ENCODE assay signal across 25 mouse cellular contexts in the genomic region with DNA sequence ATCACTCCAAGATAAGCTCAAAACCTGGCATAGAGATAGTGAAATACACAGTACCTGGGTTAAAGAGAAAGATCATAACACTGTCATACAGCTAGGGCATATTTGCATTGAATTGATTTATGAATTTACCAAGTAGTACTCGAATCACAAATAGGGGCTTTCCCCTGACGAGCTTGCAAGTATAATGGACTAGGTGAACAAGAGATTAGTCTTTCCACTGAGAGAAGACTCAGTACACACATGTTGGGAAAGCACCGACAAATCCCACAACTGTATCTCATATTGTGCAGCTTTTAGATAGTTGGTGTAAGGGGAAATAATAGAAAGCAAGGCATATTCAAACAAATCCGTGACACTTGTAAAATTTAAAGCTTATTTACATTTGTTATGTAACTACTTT. TPM values are rescaled to one million over a fixed set of nuclear protein-coding genes. Genes with fewer than 3 reads are reported as not detected.
A peak's percentile ranks its signal among the peaks of the same experiment; 100 is the strongest.
DNase-seq lines count a peak whose midpoint lies in the region; ATAC-seq and TF ChIP-seq lines count a peak whose summit lies in the region.
"Had no signal": no experiment of that assay in that cellular context is flagged by ENCODE, and none has a peak within 500 bp of the region (broad histone marks: within the 10 kb centered on the region; RNA-seq: fewer than 3 reads in every experiment).

No protein-coding gene starts in this region.

- H3K79me2 ChIP-seq in CH12.LX (replicated peaks; ENCODE audit: control insufficient read depth, extremely low read depth, insufficient read depth, poor library complexity, severe bottlenecking), result no peaks in the 10 kb centered on the region

- 87% methylated on average over 4 of the region's 4 CpGs for WGBS in kidney, embryonic 14.5 days
- WGBS in forebrain, embryonic 13.5 days, result 91% methylated on average over 4 of the region's 4 CpGs

- no peak overlapping the region for H3K27ac ChIP-seq in CH12.LX (ENCODE audit: insufficient read depth, low read depth)
- no peak overlapping the region for H3K27ac ChIP-seq in kidney, embryonic 14.5 days (ENCODE audit: low read depth, low read length)
- H3K27ac ChIP-seq in forebrain, embryonic 13.5 days, result no peak overlapping the region
- H3K27ac ChIP-seq: embryonic facial prominence, embryonic 10.5 days; embryonic facial prominence, embryonic 12.5 days had no signal

- ATAC-seq in CD4-positive, CD25-positive, alpha-beta regulatory T cell, adult 4 months, result peak; percentile 61
- ATAC-seq in kidney, embryonic 14.5 days (ENCODE audit: low FRiP score, low TSS enrichment), result no peak
- no peak for ATAC-seq in forebrain, embryonic 13.5 days
- ATAC-seq: forebrain, embryonic 14.5 days; forebrain, embryonic 16.5 days had no signal

- in situ Hi-C loops in CH12.LX (cut with MboI; ENCODE audit: low pct_ligation_motif_present, low pct_unique_long_range_greater_than_20kb, low sequenced_read_pairs), result no loop called here

- no peaks in the 10 kb centered on the region for H3K27me3 ChIP-seq in CH12.LX (replicated peaks)
- no peaks in the 10 kb centered on the region for H3K27me3 ChIP-seq in kidney, embryonic 14.5 days (ENCODE audit: control insufficient read depth, insufficient read depth, low read length)
- no peaks in the 10 kb centered on the region for H3K27me3 ChIP-seq in forebrain, embryonic 13.5 days
- H3K27me3 ChIP-seq: embryonic facial prominence, embryonic 12.5 days had no signal

- no peak for TF ChIP-seq CTCF in CH12.LX (conservative IDR thresholded peaks at IDR 0.05 in 1 of 2, IDR thresholded peaks at IDR 0.05 in 1 of 2; ENCODE audit: low read depth in 2 of 2, low read length in 2 of 2)

- no peak overlapping the region for H3K4me2 ChIP-seq in CH12.LX (ENCODE audit: insufficient read depth, low read depth, poor library complexity, severe bottlenecking)
- H3K4me2 ChIP-seq in kidney, embryonic 14.5 days (replicated peaks; ENCODE audit: low read depth, low read length), result no peak overlapping the region
- H3K4me2 ChIP-seq in forebrain, embryonic 13.5 days, result no peak overlapping the region
- H3K4me2 ChIP-seq: embryonic facial prominence, embryonic 12.5 days had no signal

- dilution Hi-C loops in CH12.LX (cut with MboI; ENCODE audit: extremely low pct_ligation_motif_present, extremely low pct_unique_long_range_greater_than_20kb, low sequenced_read_pairs), result no loop called here

- no peak for TF ChIP-seq POLR2A in CH12.LX (IDR thresholded peaks at IDR 0.05; ENCODE audit: low read depth, low read length)

- peaks cover 2% of the 10 kb centered on the region for H3K9me3 ChIP-seq in CH12.LX (replicated peaks; ENCODE audit: low read length)
- H3K9me3 ChIP-seq in kidney, embryonic 14.5 days (ENCODE audit: control insufficient read depth, low read length), result no peaks in the 10 kb centered on the region
- H3K9me3 ChIP-seq in forebrain, embryonic 13.5 days (replicated peaks), result no peaks in the 10 kb centered on the region; the same call in 1 of the 2 replicates

- peak; percentile 81 for DNase-seq in CH12.LX (ENCODE audit: extremely low read depth)
- DNase-seq in induced T-regulatory cell, adult 2 months (ENCODE audit: low read depth), result peak; percentile 21
- no peak for DNase-seq in lung, postnatal 4 days
- DNase-seq: adrenal gland, adult 8-10 months; adrenal gland, postnatal 14 days; adrenal gland, postnatal 36 days; cerebellum, adult 11-12 months; cerebellum, adult 2 months; cerebellum, adult 9-10 months; cerebellum, postnatal 10 days; cerebellum, postnatal 25 days had no signal

- TF ChIP-seq EP300 in CH12.LX (IDR thresholded peaks at IDR 0.05; ENCODE audit: low read length), result peak; percentile 77

- no peaks in the 10 kb centered on the region for H3K36me3 ChIP-seq in CH12.LX (replicated peaks in 1 of 2; ENCODE audit: control insufficient read depth in 1 of 2, insufficient read depth in 1 of 2, low read length in 1 of 2)
- no peaks in the 10 kb centered on the region for H3K36me3 ChIP-seq in kidney, embryonic 14.5 days (ENCODE audit: control insufficient read depth, insufficient read depth, low read length)
- no peaks in the 10 kb centered on the region for H3K36me3 ChIP-seq in forebrain, embryonic 13.5 days (ENCODE audit: poor library complexity, severe bottlenecking)
- H3K36me3 ChIP-seq: embryonic facial prominence, embryonic 10.5 days; embryonic facial prominence, embryonic 12.5 days had no signal

- no peak overlapping the region for H3K4me3 ChIP-seq in CH12.LX (replicated peaks in 1 of 3; ENCODE audit: low read depth in 2 of 3, low read length in 2 of 3, poor library complexity in 1 of 3)
- H3K4me3 ChIP-seq in kidney, embryonic 14.5 days (ENCODE audit: low read length), result no peak overlapping the region
- H3K4me3 ChIP-seq in forebrain, embryonic 13.5 days, result no peak overlapping the region
- H3K4me3 ChIP-seq: embryonic facial prominence, embryonic 10.5 days; embryonic facial prominence, embryonic 12.5 days had no signal

- H3K9ac ChIP-seq in CH12.LX (ENCODE audit: insufficient read depth, low read depth), result no peak overlapping the region
- no peak overlapping the region for H3K9ac ChIP-seq in kidney, embryonic 14.5 days (ENCODE audit: low read depth, low read length)
- no peak overlapping the region for H3K9ac ChIP-seq in forebrain, embryonic 13.5 days
- H3K9ac ChIP-seq: embryonic facial prominence, embryonic 12.5 days had no signal

- no peak; the same call in 1 of the 2 replicates for TF ChIP-seq RAD21 in CH12.LX (IDR thresholded peaks at IDR 0.05; ENCODE audit: low read depth, low read length)

- H3K4me1 ChIP-seq in CH12.LX (ENCODE audit: control insufficient read depth in 1 of 2, insufficient read depth in 2 of 2), result peaks cover 4 to 12% of the 10 kb centered on the region in 2 experiments
- no peaks in the 10 kb centered on the region for H3K4me1 ChIP-seq in kidney, embryonic 14.5 days (ENCODE audit: control insufficient read depth, insufficient read depth, low read length)
- H3K4me1 ChIP-seq in forebrain, embryonic 13.5 days, result no peaks in the 10 kb centered on the region
- H3K4me1 ChIP-seq: embryonic facial prominence, embryonic 10.5 days; embryonic facial prominence, embryonic 12.5 days had no signal

TF ChIP-seq in CH12.LX, 34 proteins besides CTCF, POLR2A, EP300 and RAD21 (continues in another document):
- TF ChIP-seq ETS1 (conservative IDR thresholded peaks at IDR 0.05; ENCODE audit: low read depth, low read length) (peak; percentile 60), IRF4 (IDR thresholded peaks at IDR 0.05; ENCODE audit: low read depth, low read length) (peak; percentile 88), ZKSCAN1 (IDR thresholded peaks at IDR 0.05; ENCODE audit: borderline replicate concordance, low read depth, low read length) (no peak), SIN3A (IDR thresholded peaks at IDR 0.05; ENCODE audit: low read length) (no peak), MAFK (IDR thresholded peaks at IDR 0.05; ENCODE audit: insufficient replicate concordance, low read length) (0 out of 2 replicates have a peak, but pooled peaks have one; percentile 47), HCFC1 (IDR thresholded peaks at IDR 0.05; ENCODE audit: low read depth, low read length) (no peak), CHD1 (IDR thresholded peaks at IDR 0.05; ENCODE audit: low read depth, low read length) (no peak), JUN (IDR thresholded peaks at IDR 0.05; ENCODE audit: insufficient read depth, low read depth, low read length) (peak; percentile 28; the same call in 1 of the 2 replicates), MYC (IDR thresholded peaks at IDR 0.05; ENCODE audit: low read depth, low read length) (peak; percentile 71; the same call in 1 of the 2 replicates), BHLHE40 (IDR thresholded peaks at IDR 0.05; ENCODE audit: low read depth, low read length) (peak; percentile 39), PAX5 (IDR thresholded peaks at IDR 0.05; ENCODE audit: low read length) (no peak), MEF2A (IDR thresholded peaks at IDR 0.05; ENCODE audit: borderline replicate concordance, low read depth, low read length) (peak; percentile 54; the same call in 1 of the 2 replicates), NELFE (IDR thresholded peaks at IDR 0.05; ENCODE audit: low read depth, low read length) (no peak), E2F4 (IDR thresholded peaks at IDR 0.05; ENCODE audit: insufficient replicate concordance, low read depth, low read length) (no peak), RCOR1 (conservative IDR thresholded peaks at IDR 0.05; ENCODE audit: low read depth, low read length) (peak; percentile 73; the same call in 1 of the 2 replicates)

RNA-seq across cellular contexts. Expression of a gene that starts 8.4 kb away (rescaled TPM):
- polyA plus RNA-seq in CD4-positive, CD25-positive, alpha-beta regulatory T cell, adult 4 months (2017; shearing (Covaris generic)), result not detected
- total RNA-seq in CH12.LX (2012; rRNA removed) (not detected in 2 replicates), CH12.LX (2014; rRNA removed) (not detected in 2 replicates)
- not detected in 2 replicates for polyA plus RNA-seq in CH12.LX (2012; ENCODE audit: insufficient read length, low read depth)
- polyA plus RNA-seq in kidney, embryonic 14.5 days (2014; fragmentation: Nextera tagmentation; extraction: Ambion mirVana), result not detected in 2 replicates
- polyA plus RNA-seq in forebrain, embryonic 13.5 days (2015; fragmentation: Nextera tagmentation; extraction: Ambion mirVana), result not detected in 2 replicates
- total RNA-seq: adrenal gland, postnatal 14 days; adrenal gland, postnatal 36 days; ES-E14; MEL had no signal
- polyA plus RNA-seq: C2C12; cerebellum, adult 2 months; cortical plate, adult 2 months; embryonic facial prominence, embryonic 10.5 days; embryonic facial prominence, embryonic 12.5 days; forebrain, embryonic 11.5 days; forebrain, embryonic 14.5 days; forebrain, embryonic 16.5 days had no signal

RNA-seq across cellular contexts. Expression of a gene that starts 32.3 kb away (rescaled TPM):
- polyA plus RNA-seq in CD4-positive, CD25-positive, alpha-beta regulatory T cell, adult 4 months (2017; shearing (Covaris generic)), result not detected
- total RNA-seq in CH12.LX (2012; rRNA removed), result not detected in 2 replicates
- total RNA-seq in CH12.LX (2014; rRNA removed), result not detected in 2 replicates
- polyA plus RNA-seq in CH12.LX (2012; ENCODE audit: insufficient read length, low read depth), result not detected in 2 replicates
- polyA plus RNA-seq in kidney, embryonic 14.5 days (2014; fragmentation: Nextera tagmentation; extraction: Ambion mirVana), result not detected in 2 replicates
- not detected in 2 replicates for polyA plus RNA-seq in forebrain, embryonic 13.5 days (2015; fragmentation: Nextera tagmentation; extraction: Ambion mirVana)
- total RNA-seq: MEL had no signal
- polyA plus RNA-seq: C2C12; cerebellum, adult 2 months; cortical plate, adult 2 months; embryonic facial prominence, embryonic 10.5 days; embryonic facial prominence, embryonic 12.5 days; embryonic facial prominence, embryonic 14.5 days; forebrain, embryonic 11.5 days; forebrain, embryonic 14.5 days; forebrain, embryonic 16.5 days had no signal

RNA-seq across cellular contexts. Expression of a gene that starts 32.3 kb away (rescaled TPM):
- polyA plus RNA-seq in CD4-positive, CD25-positive, alpha-beta regulatory T cell, adult 4 months (2017; shearing (Covaris generic)), result not detected
- total RNA-seq in CH12.LX (2012; rRNA removed), result not detected in 2 replicates
- not detected in 2 replicates for total RNA-seq in CH12.LX (2014; rRNA removed)
- polyA plus RNA-seq in CH12.LX (2012; ENCODE audit: insufficient read length, low read depth), result not detected in 2 replicates
- not detected in 2 replicates for polyA plus RNA-seq in kidney, embryonic 14.5 days (2014; fragmentation: Nextera tagmentation; extraction: Ambion mirVana)
- polyA plus RNA-seq in forebrain, embryonic 13.5 days (2015; fragmentation: Nextera tagmentation; extraction: Ambion mirVana), result not detected in 2 replicates
- total RNA-seq: MEL had no signal
- polyA plus RNA-seq: C2C12; cerebellum, adult 2 months; cortical plate, adult 2 months; embryonic facial prominence, embryonic 10.5 days; embryonic facial prominence, embryonic 12.5 days; embryonic facial prominence, embryonic 14.5 days; forebrain, embryonic 11.5 days; forebrain, embryonic 14.5 days; forebrain, embryonic 16.5 days had no signal

RNA-seq across cellular contexts. Expression of a gene that starts 43.1 kb away (rescaled TPM):
- polyA plus RNA-seq in CD4-positive, CD25-positive, alpha-beta regulatory T cell, adult 4 months (2017; shearing (Covaris generic)), result not detected
- total RNA-seq in CH12.LX (2012; rRNA removed) (not detected in 2 replicates), CH12.LX (2014; rRNA removed) (not detected in 2 replicates)
- polyA plus RNA-seq in CH12.LX (2012; ENCODE audit: insufficient read length, low read depth), result not detected in 2 replicates
- polyA plus RNA-seq in kidney, embryonic 14.5 days (2014; fragmentation: Nextera tagmentation; extraction: Ambion mirVana), result 0.22 TPM in 1 of 2 replicates, not detected in the other
- not detected in 2 replicates for polyA plus RNA-seq in forebrain, embryonic 13.5 days (2015; fragmentation: Nextera tagmentation; extraction: Ambion mirVana)
- total RNA-seq: adrenal gland, adult 18-20 months; MEL had no signal
- polyA plus RNA-seq: C2C12; cerebellum, adult 2 months; cortical plate, adult 2 months; forebrain, embryonic 14.5 days; forebrain, embryonic 16.5 days had no signal

Comparison
In these comparisons a context has a peak if more than half of its experiments do, and no peak if none do; other contexts are left out.
1. DNase-seq: peak in CH12.LX (single experiment) and induced T-regulatory cell, adult 2 months (single experiment); none in lung, postnatal 4 days (0 of 2).